ENCODE assay signal across 8 mouse cellular contexts in the genomic region with DNA sequence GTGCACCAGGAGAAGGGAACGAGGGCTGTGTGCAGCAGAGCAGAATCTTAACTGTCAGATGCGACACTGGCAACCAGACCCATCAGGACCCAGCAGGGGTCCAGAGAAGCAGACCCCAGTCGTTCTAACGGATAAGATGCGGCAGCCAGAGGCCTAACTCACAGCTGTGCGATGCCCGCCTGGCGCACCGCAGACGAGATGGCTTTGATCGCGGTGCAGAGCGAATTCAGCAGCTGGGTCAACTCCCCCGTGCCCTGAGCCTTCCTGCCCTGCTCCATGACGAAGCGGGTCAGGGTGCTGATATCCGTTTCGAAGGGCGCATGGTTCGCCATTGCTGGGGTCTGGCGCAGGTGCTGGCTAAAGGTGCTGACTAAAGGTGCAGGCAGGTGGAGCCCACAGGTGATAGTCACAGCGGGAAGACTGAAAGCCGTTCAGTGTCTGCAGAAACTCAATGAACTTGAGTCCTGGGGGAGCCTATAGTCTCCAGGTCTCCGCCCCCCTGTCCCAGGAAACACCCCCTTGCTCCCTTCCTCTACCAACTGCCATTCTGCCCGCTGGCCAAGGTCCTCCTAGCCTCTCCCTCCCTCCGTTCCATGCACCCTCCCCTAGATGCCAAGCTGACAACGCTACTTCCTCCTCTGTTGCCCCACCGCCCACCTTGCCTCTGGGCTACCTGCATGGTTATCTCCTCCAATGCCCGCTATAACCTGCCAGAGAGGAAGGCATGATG. TPM values are rescaled to one million over a fixed set of nuclear protein-coding genes. Genes with fewer than 3 reads are reported as not detected.
A peak's percentile ranks its signal among the peaks of the same experiment; 100 is the strongest.
DNase-seq lines count a peak whose midpoint lies in the region; ATAC-seq and TF ChIP-seq lines count a peak whose summit lies in the region.

Fbp1 (minus strand) TSS at position 571 of the 730 bp plus-strand sequence.

- no peaks in the 10 kb centered on the region for H3K9me3 ChIP-seq in lung, embryonic 14.5 days (ENCODE audit: low read depth, low read length)
- H3K9me3 ChIP-seq in forebrain, embryonic 10.5 days, result no peaks in the 10 kb centered on the region; the same call in 1 of the 2 replicates
- H3K9me3 ChIP-seq in kidney, embryonic 16.5 days (ENCODE audit: low read length), result peaks cover 8% of the 10 kb centered on the region; the same call in 1 of the 2 replicates
- no peaks in the 10 kb centered on the region for H3K9me3 ChIP-seq in midbrain, embryonic 10.5 days (replicated peaks)

- no peaks in the 10 kb centered on the region for H3K36me3 ChIP-seq in lung, embryonic 14.5 days (ENCODE audit: insufficient read depth)
- H3K36me3 ChIP-seq in forebrain, embryonic 10.5 days (replicated peaks), result no peaks in the 10 kb centered on the region
- H3K36me3 ChIP-seq in kidney, embryonic 16.5 days (ENCODE audit: insufficient read depth, low read length), result no peaks in the 10 kb centered on the region
- no peaks in the 10 kb centered on the region for H3K36me3 ChIP-seq in midbrain, embryonic 10.5 days

- peak within 1 kb of the TSS; percentile 29 for H3K4me3 ChIP-seq in lung, embryonic 14.5 days (ENCODE audit: low read depth, low read length)
- peak within 1 kb of the TSS; percentile 40 for H3K4me3 ChIP-seq in forebrain, embryonic 10.5 days
- peak within 1 kb of the TSS; percentile 33 for H3K4me3 ChIP-seq in kidney, embryonic 16.5 days (ENCODE audit: low read length)
- H3K4me3 ChIP-seq in midbrain, embryonic 10.5 days, result peak within 1 kb of the TSS; percentile 39
- H3K4me3 ChIP-seq in layer of hippocampus, adult 2 months, result no peak within 1 kb of the TSS

- no peak within 1 kb of the TSS for H3K27ac ChIP-seq in lung, embryonic 14.5 days (ENCODE audit: low read depth)
- H3K27ac ChIP-seq in forebrain, embryonic 10.5 days, result no peak within 1 kb of the TSS
- no peak within 1 kb of the TSS for H3K27ac ChIP-seq in kidney, embryonic 16.5 days (ENCODE audit: low read length)
- H3K27ac ChIP-seq in midbrain, embryonic 10.5 days (replicated peaks), result no peak within 1 kb of the TSS
- H3K27ac ChIP-seq in layer of hippocampus, adult 2 months, result no peak within 1 kb of the TSS

- WGBS in lung, embryonic 14.5 days, result 3% methylated on average over 29 of the region's 29 CpGs
- WGBS in forebrain, embryonic 10.5 days, result 4% methylated on average over 29 of the region's 29 CpGs
- WGBS in kidney, embryonic 16.5 days, result 4% methylated on average over 29 of the region's 29 CpGs
- 3% methylated on average over 29 of the region's 29 CpGs for WGBS in midbrain, embryonic 10.5 days

- no peak for TF ChIP-seq CTCF in lung, embryonic 14.5 days (IDR thresholded peaks at IDR 0.05; ENCODE audit: low read depth)
- TF ChIP-seq CTCF in layer of hippocampus, adult 2 months (conservative IDR thresholded peaks at IDR 0.05), result no peak

- H3K9ac ChIP-seq in lung, embryonic 14.5 days, result no peak within 1 kb of the TSS
- peak within 1 kb of the TSS; percentile 35 for H3K9ac ChIP-seq in kidney, embryonic 16.5 days (replicated peaks; ENCODE audit: low read length)

- no peak; the same call in 1 of the 2 replicates for ATAC-seq in lung, embryonic 14.5 days (ENCODE audit: insufficient read depth)
- peak; percentile 88 for ATAC-seq in kidney, embryonic 16.5 days (ENCODE audit: low FRiP score, low TSS enrichment)

- H3K4me2 ChIP-seq in lung, embryonic 14.5 days, result peak within 1 kb of the TSS; percentile 58
- peak within 1 kb of the TSS; percentile 57 for H3K4me2 ChIP-seq in kidney, embryonic 16.5 days (replicated peaks; ENCODE audit: low read depth, low read length)

- DNase-seq in lung, embryonic 14.5 days, result peak; percentile 18
- DNase-seq in lung, postnatal 25 days (ENCODE audit: low spot score), result no peak
- DNase-seq in forebrain, embryonic 10.5 days (ENCODE audit: extremely low spot score, low spot score), result no peak
- peak; percentile 19 for DNase-seq in midbrain, embryonic 10.5 days (ENCODE audit: low spot score)
- no peak for DNase-seq in layer of hippocampus, adult 2 months (ENCODE audit: low spot score in 2 of 2)
- no peak for DNase-seq in left cerebral cortex, postnatal 14 days (ENCODE audit: low spot score in 2 of 2)
- DNase-seq in right cerebral cortex, postnatal 4 days, result no peak

- intact Hi-C loops in left cerebral cortex, postnatal 14 days (cut with DNase I), result no loop called here

- H3K4me1 ChIP-seq in lung, embryonic 14.5 days (ENCODE audit: insufficient read depth), result no peaks in the 10 kb centered on the region
- H3K4me1 ChIP-seq in forebrain, embryonic 10.5 days, result peaks cover 9% of the 10 kb centered on the region
- H3K4me1 ChIP-seq in kidney, embryonic 16.5 days (ENCODE audit: insufficient read depth, low read length), result peaks cover 8% of the 10 kb centered on the region; the same call in 1 of the 2 replicates
- H3K4me1 ChIP-seq in midbrain, embryonic 10.5 days, result peaks cover 10% of the 10 kb centered on the region

- H3K27me3 ChIP-seq in lung, embryonic 14.5 days (ENCODE audit: insufficient read depth, low read length), result peaks cover 23% of the 10 kb centered on the region
- H3K27me3 ChIP-seq in forebrain, embryonic 10.5 days (ENCODE audit: poor library complexity, severe bottlenecking), result peaks cover 50% of the 10 kb centered on the region
- H3K27me3 ChIP-seq in kidney, embryonic 16.5 days (ENCODE audit: insufficient read depth, low read length), result peaks cover 30% of the 10 kb centered on the region
- H3K27me3 ChIP-seq in midbrain, embryonic 10.5 days (ENCODE audit: low read depth, poor library complexity, severe bottlenecking), result peaks cover 43% of the 10 kb centered on the region

RNA-seq across cellular contexts. Expression of gene Fbp1, which starts in this region (rescaled TPM):
- 0.97 and 1.1 TPM in 2 replicates for polyA plus RNA-seq in lung, embryonic 14.5 days (2014; fragmentation: Nextera tagmentation; extraction: Ambion mirVana)
- polyA plus RNA-seq in forebrain, embryonic 10.5 days (2016; fragmentation: Nextera tagmentation; extraction: Ambion mirVana), result not detected in 2 replicates
- 132 and 211 TPM in 2 replicates for polyA plus RNA-seq in kidney, embryonic 16.5 days (2015; fragmentation: Nextera tagmentation; extraction: Ambion mirVana)
- 0.10 TPM in 1 of 2 replicates, not detected in the other for polyA plus RNA-seq in midbrain, embryonic 10.5 days (2016; fragmentation: Nextera tagmentation; extraction: Ambion mirVana)
- total RNA-seq in layer of hippocampus, adult 2 months (2021), result under 1 TPM in 1 of 2 experiments, not detected in 1; 0.61 TPM
- total RNA-seq in left cerebral cortex, postnatal 14 days (2021), result under 1 TPM in 1 of 2 experiments, not detected in 1; 0.31 TPM

Comparison
In these comparisons a context has a peak if more than half of its experiments do, and no peak if none do; other contexts are left out.
1. RNA of gene Fbp1 (polyA plus RNA-seq): 132 to 211 TPM in kidney, embryonic 16.5 days; 0.97 to 1.1 TPM in lung, embryonic 14.5 days, 0.10 TPM in midbrain, embryonic 10.5 days and not detected in forebrain, embryonic 10.5 days; every median in the first group is over 10 times any median in the second.
2. Peak in DNase-seq and H3K4me3 ChIP-seq in midbrain, embryonic 10.5 days; RNA of the gene not detected or under 1 TPM.